Mouse (Mus musculus) midbrain, embryonic 11.5 days (tissue): ENCODE data around the gene Stk17b. TPM values are rescaled to one million over a fixed set of nuclear protein-coding genes. Genes with fewer than 3 reads are reported as not detected.

ENCODE experiments used
- polyA plus RNA-seq: library from polyadenylated mRNA; unstranded; fragments of >200 nt; fragmentation: Nextera tagmentation; extraction: Ambion mirVana; gene quantifications from 2 replicates; pipeline ENCODE4 v1.2.1, GENCODE M21; 2014

Stk17b gene
- polyA plus RNA-seq, 1 experiment from 2014 or later: 10.0 TPM

Other genes starting within 250 kb of the Stk17b start
- gene Dnah7a, start 78.4 kb downstream of the Stk17b start, polyA plus RNA-seq: 6.9 and 10.1 TPM in 2 replicates